Mouse (Mus musculus): ENCODE results near the gene Ttc30a1. TPM values are rescaled to one million over a fixed set of nuclear protein-coding genes. Genes with fewer than 3 reads are reported as not detected.

Ttc30a1 gene
- polyA plus RNA-seq, 1 experiment, result 1.9 TPM

DNA sequence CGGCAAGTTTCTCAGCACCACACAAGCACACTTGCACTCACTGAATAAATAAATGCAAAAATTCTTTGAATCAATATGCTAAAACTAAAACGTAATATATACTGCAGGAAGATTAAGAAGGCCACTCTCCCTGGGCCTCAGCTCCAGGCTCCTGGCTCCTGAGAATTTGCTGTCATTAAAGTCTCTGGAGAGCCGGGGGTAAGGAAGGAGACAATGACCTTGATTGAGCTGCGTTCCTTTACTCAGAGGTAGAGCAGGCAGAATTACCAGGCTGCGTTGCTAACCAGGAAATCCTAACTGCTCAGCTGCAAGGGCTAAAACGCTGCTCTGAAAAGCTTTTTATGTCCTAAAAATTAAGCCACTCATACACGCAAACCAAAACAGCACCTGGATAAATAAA is 48.2 kb downstream of the Ttc30a1 start:
- Histone ChIP-seq H3K27ac (ENCODE audit: insufficient read depth, low read depth, low read length) (no peak overlapping the region), H3K4me3 (ENCODE audit: insufficient read depth, low read length) (no peak overlapping the region), H3K4me1 (ENCODE audit: control insufficient read depth, insufficient read depth, low read length) (peaks cover 3% of the 10 kb centered on the region; the same call in 1 of the 2 replicates)
- TF ChIP-seq POLR2A (IDR thresholded peaks at IDR 0.05; ENCODE audit: borderline replicate concordance, low read depth, low read length), result no peak
- no peak for TF ChIP-seq CTCF (IDR thresholded peaks at IDR 0.05; ENCODE audit: low read depth, low read length)

DNA sequence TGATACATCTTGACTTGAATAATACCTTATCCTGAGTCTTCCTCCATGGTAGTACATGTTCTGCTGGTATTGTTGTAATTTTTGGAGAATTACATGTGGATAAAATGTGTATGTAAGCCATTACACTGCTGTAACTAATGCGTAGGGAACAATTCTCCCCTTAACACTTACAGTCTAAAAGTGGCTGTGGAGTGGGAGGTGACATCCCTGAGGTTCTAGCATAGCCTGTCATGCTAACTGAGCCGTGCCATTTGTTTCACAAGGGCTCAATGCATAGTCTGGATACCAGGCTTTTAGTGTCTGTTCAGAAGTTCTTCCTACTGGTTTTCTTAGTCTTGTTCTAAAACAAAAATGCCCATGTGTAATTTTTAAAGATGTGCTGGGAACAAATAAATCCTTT is 50.8 kb downstream of the Ttc30a1 start:
- no peak overlapping the region for H3K4me3 ChIP-seq (ENCODE audit: insufficient read depth, low read length)
- H3K27ac ChIP-seq (ENCODE audit: insufficient read depth, low read depth, low read length), result no peak overlapping the region
- no peaks in the 10 kb centered on the region for H3K4me1 ChIP-seq (ENCODE audit: control insufficient read depth, insufficient read depth, low read length)
- no peak for TF ChIP-seq CTCF (IDR thresholded peaks at IDR 0.05; ENCODE audit: low read depth, low read length)
- TF ChIP-seq POLR2A (IDR thresholded peaks at IDR 0.05; ENCODE audit: borderline replicate concordance, low read depth, low read length), result no peak

DNA sequence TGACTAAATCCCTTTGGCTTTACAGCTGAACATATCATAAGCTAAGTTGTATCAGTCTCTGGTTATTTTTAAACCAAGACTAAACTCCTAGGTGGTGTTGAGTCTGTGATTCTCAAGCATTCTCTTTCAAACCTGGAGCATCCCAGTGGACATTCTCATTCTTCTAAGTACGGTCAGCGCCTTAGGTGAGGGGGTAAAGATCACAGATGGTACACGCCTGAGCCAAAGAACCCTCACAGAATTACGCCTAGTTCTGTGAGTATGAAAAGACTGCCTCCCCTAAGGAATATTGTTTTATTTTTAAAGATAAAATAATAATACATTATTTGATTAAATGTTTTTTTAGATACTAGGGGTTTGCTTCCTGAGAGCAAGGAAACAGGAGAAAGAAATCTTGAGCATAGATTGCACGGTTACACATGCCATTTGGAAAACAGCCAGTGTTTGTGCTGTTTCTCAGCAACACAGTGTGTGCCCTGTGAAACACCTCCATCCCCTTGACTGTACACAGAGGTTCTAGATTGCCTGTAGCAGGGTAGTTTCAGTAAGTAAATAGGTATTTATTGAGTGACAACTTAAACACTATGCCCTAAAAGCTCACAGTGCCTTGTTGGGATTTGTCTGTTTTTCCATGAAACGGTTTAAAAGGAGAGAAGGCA is 51.9 kb downstream of the Ttc30a1 start:
- Histone ChIP-seq H3K27ac (ENCODE audit: insufficient read depth, low read depth, low read length) (no peak overlapping the region), H3K4me3 (ENCODE audit: insufficient read depth, low read length) (no peak overlapping the region), H3K4me1 (ENCODE audit: control insufficient read depth, insufficient read depth, low read length) (no peaks in the 10 kb centered on the region)
- TF ChIP-seq POLR2A (IDR thresholded peaks at IDR 0.05; ENCODE audit: borderline replicate concordance, low read depth, low read length) (no peak), CTCF (IDR thresholded peaks at IDR 0.05; ENCODE audit: low read depth, low read length) (no peak)

DNA sequence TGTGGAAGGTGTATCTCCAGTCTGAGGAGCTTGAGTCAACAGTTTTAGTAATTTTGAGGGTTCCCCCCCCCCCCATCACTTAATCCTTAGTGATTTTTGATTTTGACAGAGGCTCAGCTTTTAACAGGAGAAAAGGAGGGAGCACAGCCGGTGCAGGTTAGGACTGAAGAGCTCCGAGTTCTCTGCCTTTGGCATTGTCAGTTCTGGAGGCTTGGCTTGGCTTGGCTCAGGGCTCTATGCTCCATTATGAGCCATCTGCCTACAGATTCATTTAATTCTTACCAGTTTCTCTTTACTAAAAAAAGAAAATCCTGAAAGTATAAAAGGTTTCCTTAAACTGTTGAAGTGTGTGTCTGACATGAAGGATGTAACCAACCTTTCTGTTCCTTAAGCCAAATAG is 52.6 kb downstream of the Ttc30a1 start:
- TF ChIP-seq POLR2A (IDR thresholded peaks at IDR 0.05; ENCODE audit: borderline replicate concordance, low read depth, low read length), result no peak
- TF ChIP-seq CTCF (IDR thresholded peaks at IDR 0.05; ENCODE audit: low read depth, low read length), result no peak
- Histone ChIP-seq H3K4me1 (ENCODE audit: control insufficient read depth, insufficient read depth, low read length) (no peaks in the 10 kb centered on the region), H3K4me3 (ENCODE audit: insufficient read depth, low read length) (no peak overlapping the region), H3K27ac (ENCODE audit: insufficient read depth, low read depth, low read length) (no peak overlapping the region)

Other genes with a start within 250 kb of the Ttc30a1 start
- 31.7 and 36.1 TPM in 2 replicates for gene Agps, start 149.8 kb downstream of the Ttc30a1 start, polyA plus RNA-seq (2012; ENCODE audit: insufficient read depth, insufficient read length, missing spikeins)
- gene Ttc30b, start 43.4 kb downstream of the Ttc30a1 start, polyA plus RNA-seq (2012; ENCODE audit: insufficient read depth, insufficient read length, missing spikeins), result 5.5 and 7.1 TPM in 2 replicates
- gene Ttc30a2, start 3.8 kb downstream of the Ttc30a1 start, polyA plus RNA-seq (2012; ENCODE audit: insufficient read depth, insufficient read length, missing spikeins), result not detected in 2 replicates

Measured in bone marrow macrophage, adult 2 months (primary cell).